33 mouse cellular contexts compared by ENCODE assay signal in the genomic region with DNA sequence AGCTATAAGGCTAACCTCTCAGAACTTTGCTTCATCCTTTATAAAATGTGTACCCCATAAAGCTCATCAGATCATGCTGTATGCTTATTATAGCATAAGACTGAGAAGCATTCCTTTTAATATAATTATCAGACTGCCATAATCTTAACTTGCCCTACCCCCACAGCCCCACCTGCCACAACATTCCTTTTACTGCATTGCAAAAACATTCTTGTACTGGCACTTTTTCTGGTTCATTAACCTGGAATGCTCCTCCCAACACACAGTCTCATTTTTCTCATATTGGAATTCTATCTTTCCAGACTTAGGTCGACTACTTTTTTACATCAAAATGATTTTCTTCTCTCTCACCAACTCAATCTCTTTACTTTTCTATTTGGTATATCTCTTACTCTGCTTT. TPM values are rescaled to one million over a fixed set of nuclear protein-coding genes. Genes with fewer than 3 reads are reported as not detected.
DNase-seq lines count a peak whose midpoint lies in the region; ATAC-seq and TF ChIP-seq lines count a peak whose summit lies in the region.
"Had no signal": no experiment of that assay in that cellular context is flagged by ENCODE, and none has a peak within 500 bp of the region (broad histone marks: within the 10 kb centered on the region; RNA-seq: fewer than 3 reads in every experiment).

No protein-coding gene starts in this region.

- no peak overlapping the region for H3K4me2 ChIP-seq in kidney, postnatal 0 days (ENCODE audit: low read length)
- H3K4me2 ChIP-seq: embryonic facial prominence, embryonic 13.5 days; hindbrain, embryonic 15.5 days; midbrain, embryonic 11.5 days; neural tube, embryonic 12.5 days; stomach, embryonic 15.5 days had no signal

- CTCF ChIA-PET in Patski (lab: Charles Lee): no interaction called here

- H3K4me3 ChIP-seq in kidney, postnatal 0 days (replicated peaks; ENCODE audit: low read depth, low read length): no peak overlapping the region
- H3K4me3 ChIP-seq: embryonic facial prominence, embryonic 13.5 days; erythroblast, embryonic 14.5 days; hindbrain, embryonic 10.5 days; hindbrain, embryonic 15.5 days; neural tube, embryonic 12.5 days; stomach, embryonic 15.5 days had no signal

- H3K9ac ChIP-seq in kidney, postnatal 0 days (ENCODE audit: low read depth, low read length): no peak overlapping the region
- H3K9ac ChIP-seq: embryonic facial prominence, embryonic 13.5 days; forebrain, postnatal 0 days; hindbrain, embryonic 15.5 days; liver, embryonic 14.5 days; neural tube, embryonic 12.5 days; stomach, embryonic 15.5 days had no signal

- no peak for TF ChIP-seq CTCF in Patski (IDR thresholded peaks at IDR 0.05)
- TF ChIP-seq CTCF in kidney, postnatal 0 days (IDR thresholded peaks at IDR 0.05; ENCODE audit: low read depth): no peak

- WGBS in kidney, postnatal 0 days: 33% methylated on average over 1 of the region's 1 CpGs

- POLR2A ChIA-PET in Patski (lab: Charles Lee): interaction anchor here (0.8 kb wide), 1 partner anchor 129 kb away, joined by 3 read pairs; no protein-coding TSS in a partner anchor

- H3K36me3 ChIP-seq in kidney, postnatal 0 days (ENCODE audit: insufficient read depth, low read length): no peaks in the 10 kb centered on the region
- H3K36me3 ChIP-seq: embryonic facial prominence, embryonic 13.5 days; hindbrain, embryonic 10.5 days; hindbrain, embryonic 15.5 days; neural tube, embryonic 12.5 days; stomach, embryonic 15.5 days had no signal

- peak; percentile 3 for DNase-seq in 3134 (ENCODE audit: extremely low read depth, insufficient read length, low spot score)
- DNase-seq in Patski (ENCODE audit: low read depth, low spot score): no peak
- DNase-seq in kidney, postnatal 0 days (ENCODE audit: low spot score): peak; percentile 53
- peak; percentile 15 to 39 for DNase-seq in kidney, postnatal 4 days
- DNase-seq in T-cell, adult 2 months (ENCODE audit: low spot score): no peak
- DNase-seq in embryo, embryonic 10 days (ENCODE audit: low spot score): no peak
- DNase-seq: adrenal gland, postnatal 10 days; B cell, adult 2 months; cerebellum, adult 11 months; cerebellum, adult 9-10 months; cerebellum, postnatal 36 days; embryo, embryonic 11 days; forebrain, postnatal 0 days; gastrocnemius, postnatal 10 days; heart, postnatal 14 days; layer of hippocampus, adult 9-11 months; liver; lung, adult 2 months; lung, postnatal 10 days; right cerebral cortex, postnatal 14 days; thymus, postnatal 14 days had no signal

- peaks cover 45% of the 10 kb centered on the region for H3K27me3 ChIP-seq in Patski
- H3K27me3 ChIP-seq in kidney, postnatal 0 days (ENCODE audit: insufficient read depth, low read length): no peaks in the 10 kb centered on the region
- H3K27me3 ChIP-seq: neural tube, embryonic 12.5 days; stomach, embryonic 15.5 days had no signal

- no peaks in the 10 kb centered on the region for H3K9me3 ChIP-seq in kidney, postnatal 0 days (replicated peaks; ENCODE audit: low read length)
- H3K9me3 ChIP-seq: embryonic facial prominence, embryonic 13.5 days; hindbrain, embryonic 10.5 days; hindbrain, embryonic 15.5 days; neural tube, embryonic 12.5 days; stomach, embryonic 15.5 days had no signal

- H3K4me1 ChIP-seq in kidney, postnatal 0 days (replicated peaks; ENCODE audit: insufficient read depth, low read length): no peaks in the 10 kb centered on the region
- H3K4me1 ChIP-seq: embryonic facial prominence, embryonic 13.5 days; hindbrain, embryonic 10.5 days; hindbrain, embryonic 15.5 days; neural tube, embryonic 12.5 days; stomach, embryonic 15.5 days had no signal

- in situ Hi-C loops in Patski (cut with MboI; ENCODE audit: low pct_unique_long_range_greater_than_20kb): no loop called here

- H3K27ac ChIP-seq in kidney, postnatal 0 days: peak overlapping the region; percentile 19; the same call in 1 of the 2 replicates
- H3K27ac ChIP-seq: embryonic facial prominence, embryonic 13.5 days; hindbrain, embryonic 10.5 days; hindbrain, embryonic 15.5 days; liver, embryonic 14.5 days; macrophage; neural tube, embryonic 12.5 days; stomach, embryonic 15.5 days had no signal

- ATAC-seq in Patski: peak; percentile 84
- ATAC-seq in kidney, postnatal 0 days (replicated peaks; ENCODE audit: low FRiP score, low read depth): no peak
- no peak for ATAC-seq in megakaryocyte-erythroid progenitor cell, adult 5-6 weeks (replicated peaks; ENCODE audit: low FRiP score, low TSS enrichment, poor library complexity, severe bottlenecking)
- ATAC-seq: forebrain, postnatal 0 days; inflammation-experienced regulatory T-cells, adult 6 months; midbrain, embryonic 16.5 days had no signal

RNA-seq across cellular contexts. Expression of a gene that starts 19.8 kb away (rescaled TPM):
- 19.0 TPM for polyA plus RNA-seq in Patski (2021)
- 6.7 and 7.1 TPM in 2 replicates for polyA plus RNA-seq in kidney, postnatal 0 days (2015; fragmentation: Nextera tagmentation; extraction: Ambion mirVana)
- 44.0 and 48.6 TPM in 2 replicates for total RNA-seq in megakaryocyte-erythroid progenitor cell, adult 5-6 weeks (2014; fragmentation: Nextera tagmentation)
- 82.8 and 93.2 TPM in 2 replicates for total RNA-seq in megakaryocyte-erythroid progenitor cell, adult 5-6 weeks (2017)

RNA-seq across cellular contexts. Expression of a gene that starts 49.2 kb away (rescaled TPM):
- polyA plus RNA-seq in Patski (2021): 21.5 TPM
- 0.79 and 1.0 TPM in 2 replicates for polyA plus RNA-seq in kidney, postnatal 0 days (2015; fragmentation: Nextera tagmentation; extraction: Ambion mirVana)
- 12.8 and 16.6 TPM in 2 replicates for total RNA-seq in megakaryocyte-erythroid progenitor cell, adult 5-6 weeks (2014; fragmentation: Nextera tagmentation)
- 3.9 and 12.6 TPM in 2 replicates for total RNA-seq in megakaryocyte-erythroid progenitor cell, adult 5-6 weeks (2017)
- polyA plus RNA-seq: erythroblast, embryonic 14.5 days had no signal

Comparison
In these comparisons a context has a peak if more than half of its experiments do, and no peak if none do; other contexts are left out.
1. DNase-seq: peak in 3134 (single experiment), kidney, postnatal 0 days (single experiment) and kidney, postnatal 4 days (2 of 2); none in Patski (single experiment), T-cell, adult 2 months (single experiment) and embryo, embryonic 10 days (single experiment).
2. RNA of a gene that starts 49.2 kb away (polyA plus RNA-seq): 21.5 TPM in Patski (single experiment); 0.79 to 1.0 TPM in kidney, postnatal 0 days; every median in the first group is over 10 times any median in the second.